Mouse (Mus musculus) right cerebral cortex, postnatal 36 days (tissue): Measurements from ENCODE around the gene Olfr952.

Source experiments
- DNase-seq, 2 experiments: peaks; one replicate each; pipeline ENCODE4 v3.0.0; 2022; ENCODE audit warnings: low spot score in 2 of 2, mixed read lengths in 1 of 2

The Olfr952 gene

DNA sequence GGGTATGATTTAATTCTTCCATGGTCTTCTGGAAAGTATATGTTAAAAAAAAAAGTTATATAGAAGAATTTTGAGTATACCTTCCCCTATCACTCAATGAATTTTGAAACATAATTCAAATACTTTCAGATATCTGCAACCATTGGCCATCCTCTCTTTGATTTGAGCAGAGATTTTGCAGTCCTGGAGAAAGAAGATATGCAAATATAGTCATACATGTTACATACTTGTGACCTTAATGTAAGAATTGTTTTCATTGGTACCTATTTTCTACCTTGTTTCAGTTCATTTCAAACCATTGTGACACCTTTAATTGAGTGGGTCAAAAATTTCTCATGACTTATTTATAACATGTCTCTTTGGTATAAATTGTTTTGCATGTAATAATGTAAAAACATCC lies at the start of gene Olfr952:
TSS of gene Olfr952 (minus strand) at position 101 of the 400 bp plus-strand sequence.
- no peak for DNase-seq

DNA sequence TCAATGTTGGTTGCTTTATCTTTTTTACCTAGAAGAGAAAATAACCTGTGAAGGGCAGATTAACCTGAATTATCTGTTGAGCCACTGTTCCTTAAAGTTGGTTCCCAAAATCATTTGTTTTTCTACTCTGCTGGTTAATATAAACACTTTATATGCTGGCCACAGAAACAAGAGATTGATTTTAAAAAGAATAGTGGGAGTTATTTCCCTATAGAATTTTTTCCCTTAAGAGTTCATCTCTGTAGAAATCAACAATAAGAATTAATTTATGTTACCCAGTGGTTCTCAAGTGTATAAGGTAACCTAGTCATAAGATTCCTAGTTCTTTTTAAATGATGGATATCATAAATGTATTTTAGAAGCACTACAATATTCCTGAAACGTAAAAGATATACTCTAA lies 44.9 kb upstream of the Olfr952 start, which contains the start of gene Olfr955:
TSS of gene Olfr955 (minus strand) at position 101 of the 400 bp plus-strand sequence.
- DNase-seq: no peak

DNA sequence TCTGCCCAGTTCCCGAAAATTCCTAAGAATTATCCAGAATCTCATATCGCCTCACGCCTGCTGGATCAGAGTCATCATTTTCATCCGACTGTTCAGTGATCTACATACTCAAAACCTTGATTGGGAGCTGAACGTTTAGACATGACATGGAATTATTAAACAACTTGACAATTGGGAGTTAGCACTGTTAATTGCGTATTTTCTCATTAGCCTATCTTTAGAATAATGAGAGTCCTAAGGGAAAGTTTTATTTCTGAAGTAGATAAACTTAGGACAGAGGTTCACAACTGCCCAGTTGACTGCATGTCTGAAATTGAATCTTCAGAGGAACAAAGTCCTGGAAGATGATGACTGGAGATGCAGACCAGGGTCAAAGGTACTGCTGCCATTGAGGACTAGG lies 29.5 kb upstream of the Olfr952 start, which contains the start of gene Olfr954:
TSS of gene Olfr954 (plus strand) at position 301 of the 400 bp plus-strand sequence.
- no peak for DNase-seq

DNA sequence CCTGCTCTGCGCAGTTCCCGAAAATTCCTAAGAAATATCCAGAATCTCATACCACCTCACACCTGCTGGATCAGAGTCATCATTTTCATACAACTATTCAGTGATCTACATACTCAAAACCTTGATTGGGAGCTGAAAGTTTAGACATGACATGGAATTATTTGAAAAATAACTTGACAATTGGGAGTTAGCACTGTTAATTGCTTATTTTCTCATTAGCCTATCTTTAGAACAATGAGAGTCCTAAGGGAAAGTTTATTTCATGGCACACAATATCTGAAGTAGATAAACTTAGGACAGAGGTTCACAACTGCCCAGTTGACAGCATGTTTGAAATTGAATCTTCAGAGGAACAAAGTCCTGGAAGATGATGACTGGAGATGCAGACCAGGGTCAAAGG lies 39.8 kb downstream of the Olfr952 start, which contains the start of gene Olfr951:
TSS of gene Olfr951 (plus strand) at position 301 of the 400 bp plus-strand sequence.
- DNase-seq: no peak
